Mouse (Mus musculus): ENCODE measurements around the gene Mlec.
"Not testable (repeated sequence)": the region's sequence is repeated elsewhere in the genome, so short reads cannot be mapped to it uniquely, and the experiment has no call there.

Mlec gene

DNA sequence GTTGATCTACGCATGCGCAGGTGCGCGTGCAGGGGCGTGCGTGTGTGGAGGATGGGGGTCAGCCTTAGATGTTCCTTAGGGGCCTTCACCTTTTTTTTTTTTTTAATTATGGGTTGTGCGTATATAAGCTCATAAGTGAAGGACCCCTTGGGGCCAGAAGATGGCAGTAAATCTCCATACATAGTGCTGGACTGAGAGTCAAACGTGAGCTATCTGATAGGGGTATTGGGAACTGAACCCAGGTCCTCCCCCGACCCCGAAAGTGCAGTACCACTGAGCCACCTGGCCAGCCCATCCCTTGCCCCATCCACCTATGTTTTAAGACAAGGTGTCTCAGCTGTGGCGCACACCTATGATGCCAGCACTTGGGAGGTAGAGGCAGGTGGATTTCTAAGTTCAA, 21.6 kb upstream of the Mlec start:
- DNase-seq = no peak

DNA sequence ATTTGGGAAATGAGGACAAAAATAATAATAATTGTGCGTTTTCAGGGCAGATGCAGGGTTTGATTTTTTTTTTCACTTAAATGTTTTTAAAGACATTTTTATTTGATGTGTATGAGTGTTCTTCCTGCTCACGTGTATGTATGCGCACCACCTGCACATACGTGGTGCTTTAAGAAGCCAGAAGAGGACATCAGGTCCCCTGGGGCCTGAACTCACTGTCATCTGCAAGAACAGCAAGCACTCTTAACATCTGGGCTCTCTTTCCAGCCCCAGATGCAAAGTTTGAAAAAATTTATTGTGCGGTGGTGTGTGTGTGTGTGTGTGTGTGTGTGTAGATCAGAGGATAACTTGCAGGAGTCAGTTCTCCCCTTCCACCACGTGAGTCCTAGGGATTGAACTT, 19.9 kb upstream of the Mlec start:
- DNase-seq = no peak

DNA sequence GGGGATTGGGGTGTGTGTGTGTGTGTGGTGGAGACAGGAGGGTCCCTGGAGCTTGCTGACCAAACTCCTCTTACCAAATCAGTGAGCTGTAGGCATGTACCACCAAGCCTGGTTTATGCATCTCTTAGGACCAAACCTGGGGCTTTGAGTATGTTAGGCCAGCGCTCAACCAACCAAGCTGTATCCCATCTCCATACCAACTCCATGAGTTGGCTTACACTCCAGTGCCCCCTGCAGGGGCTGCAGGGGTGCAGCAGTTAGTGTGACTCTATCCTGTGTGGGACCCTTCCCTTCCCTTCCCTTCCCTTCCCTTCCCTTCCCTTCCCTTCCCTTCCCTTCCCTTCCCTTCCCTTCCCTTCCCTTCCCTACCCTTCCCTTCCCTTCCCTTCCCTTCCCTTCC, 16.6 kb upstream of the Mlec start:
- no peak for DNase-seq

DNA sequence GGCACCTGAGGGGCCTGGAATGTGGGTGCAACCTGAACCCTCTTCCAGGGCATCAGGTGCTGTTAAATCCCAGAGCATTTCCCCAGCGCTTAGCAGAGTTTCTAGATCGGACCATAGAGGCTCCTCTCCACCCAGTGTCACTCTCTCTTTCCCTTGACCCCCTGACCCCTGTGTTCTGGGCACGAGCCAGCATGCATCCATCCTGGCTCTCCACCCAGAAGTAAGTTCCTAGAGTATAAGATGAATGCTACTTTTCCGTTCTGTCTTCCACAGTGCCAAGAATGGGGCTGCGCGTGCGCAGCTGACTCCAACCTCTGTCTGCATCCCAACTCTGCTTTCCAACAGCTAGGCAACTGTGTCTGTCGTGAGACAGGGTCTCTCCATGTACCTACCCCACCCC, 12.2 kb upstream of the Mlec start:
- DNase-seq = peak; percentile 66 to 80

DNA sequence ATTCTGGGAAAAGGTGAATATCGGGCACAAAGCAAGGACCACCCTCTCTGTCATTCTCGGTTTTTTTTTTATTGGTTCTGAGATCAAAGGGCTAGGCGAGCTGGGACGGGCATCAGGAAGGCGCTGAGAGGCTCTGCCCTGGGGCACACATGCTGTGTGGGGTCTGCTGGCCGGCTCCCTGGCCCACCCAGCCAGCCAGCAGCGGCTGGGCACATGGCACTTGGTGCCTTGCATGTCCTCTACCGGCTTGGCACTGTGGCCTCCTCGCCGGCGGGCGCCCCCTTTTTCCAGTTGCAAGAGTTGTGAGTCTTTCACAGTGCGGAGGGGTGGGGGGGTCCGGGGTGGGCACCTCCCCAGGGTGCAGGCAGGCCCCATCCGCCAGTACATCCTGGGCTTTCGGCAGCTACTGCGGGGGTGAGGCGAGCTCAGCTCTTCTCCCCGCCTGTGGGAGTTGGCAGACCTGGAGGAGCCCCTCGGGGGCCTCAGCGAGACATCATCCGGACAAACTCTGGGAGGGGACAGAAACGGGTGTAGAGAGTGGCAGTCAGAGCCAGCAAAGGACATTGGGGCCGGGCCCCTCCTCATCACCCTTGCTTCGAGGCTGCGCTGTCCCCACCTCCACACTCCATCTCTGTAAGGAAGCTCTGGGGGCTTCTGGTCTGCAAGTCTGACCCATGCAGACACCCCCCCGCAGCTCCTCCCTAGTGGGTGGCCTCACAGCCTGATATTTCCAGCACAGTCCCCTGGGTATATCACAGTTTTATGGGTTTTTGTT, 10.8 kb upstream of the Mlec start:
- DNase-seq = peak in 1 of 2 experiments; percentile 37

DNA sequence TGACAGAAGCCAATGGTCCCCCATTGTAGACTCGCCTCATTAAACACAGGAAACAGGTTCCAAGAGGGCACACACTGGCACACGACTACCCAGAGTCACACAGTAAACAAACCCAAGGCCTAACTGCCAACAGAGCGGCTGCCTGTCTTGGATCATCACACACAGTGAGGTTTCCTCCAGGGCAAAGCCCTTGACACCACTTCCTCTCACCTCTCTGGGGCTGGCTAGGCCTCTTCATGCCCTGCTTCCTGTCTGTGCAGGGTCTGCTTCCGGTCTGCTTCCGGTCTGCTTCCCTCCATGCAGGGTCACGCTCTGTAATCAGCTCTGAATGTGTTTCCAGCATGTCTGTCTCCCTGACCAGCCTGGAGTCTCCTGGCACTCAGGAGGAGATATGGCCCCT, 9.4 kb upstream of the Mlec start:
- peak in 1 of 2 experiments; percentile 64 for DNase-seq

DNA sequence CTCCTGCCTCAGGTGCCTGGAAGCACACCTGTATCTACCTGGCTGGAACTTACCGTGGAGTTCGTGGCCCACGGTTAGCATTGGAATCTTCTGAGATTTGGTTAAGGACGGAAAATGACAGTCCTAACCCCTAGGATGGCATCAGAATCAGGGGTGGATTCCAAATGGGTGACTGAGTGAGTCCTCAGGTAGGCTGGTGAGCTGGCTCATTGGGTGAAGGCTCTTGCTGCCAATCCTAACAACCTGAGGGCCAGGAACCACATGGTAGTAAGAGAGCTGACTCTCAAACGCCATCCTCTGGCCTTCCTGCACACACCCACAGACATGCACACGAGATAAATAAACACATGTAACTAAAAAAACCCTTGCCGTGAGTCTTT, 8.8 kb upstream of the Mlec start:
- DNase-seq = no peak

DNA sequence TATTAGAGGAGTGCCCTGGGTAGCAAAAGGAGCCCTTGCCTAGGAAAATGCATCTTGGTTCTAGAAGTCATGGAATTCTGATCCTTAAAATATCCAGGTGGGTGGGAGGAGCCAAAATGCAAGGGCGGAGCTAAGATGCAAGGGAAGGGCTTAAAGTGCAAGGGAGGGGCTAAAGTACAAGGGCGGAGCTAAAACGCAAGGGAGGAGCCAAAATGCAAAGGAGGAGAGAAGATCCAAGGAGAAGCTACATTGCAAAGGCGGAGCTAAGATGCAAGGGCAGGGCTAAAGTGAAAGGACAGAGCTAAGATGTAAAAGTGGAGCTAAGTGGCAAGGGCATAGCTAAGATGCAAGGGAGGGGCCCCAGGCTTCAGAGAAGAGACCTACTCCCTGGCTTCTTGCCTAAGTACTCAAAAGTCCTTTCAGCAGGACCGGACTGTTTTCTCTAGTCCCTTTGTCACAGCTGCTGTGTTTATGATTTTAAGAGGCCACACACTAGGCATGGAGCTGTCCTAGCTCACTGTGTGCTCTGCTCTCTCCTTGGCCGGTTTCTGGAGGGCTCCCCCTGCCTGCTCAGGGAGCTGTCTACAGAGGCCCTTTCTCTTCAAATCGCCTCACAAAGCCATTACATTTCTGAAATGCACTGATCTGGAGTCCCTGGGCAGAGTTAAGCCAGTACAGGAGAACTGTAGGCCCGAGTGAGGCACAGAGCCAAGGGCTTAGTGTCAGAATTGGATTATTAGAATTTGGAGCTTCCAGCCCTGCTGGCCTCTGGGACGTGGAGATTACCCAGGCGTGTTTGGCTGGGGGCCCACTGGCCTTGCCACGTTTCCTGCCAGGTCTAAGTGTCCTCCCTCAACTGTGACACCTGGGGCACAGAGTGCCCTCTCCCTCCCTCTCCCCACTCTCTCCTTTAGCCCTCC, 8.2 kb upstream of the Mlec start:
- DNase-seq = peak; percentile 77 to 84

DNA sequence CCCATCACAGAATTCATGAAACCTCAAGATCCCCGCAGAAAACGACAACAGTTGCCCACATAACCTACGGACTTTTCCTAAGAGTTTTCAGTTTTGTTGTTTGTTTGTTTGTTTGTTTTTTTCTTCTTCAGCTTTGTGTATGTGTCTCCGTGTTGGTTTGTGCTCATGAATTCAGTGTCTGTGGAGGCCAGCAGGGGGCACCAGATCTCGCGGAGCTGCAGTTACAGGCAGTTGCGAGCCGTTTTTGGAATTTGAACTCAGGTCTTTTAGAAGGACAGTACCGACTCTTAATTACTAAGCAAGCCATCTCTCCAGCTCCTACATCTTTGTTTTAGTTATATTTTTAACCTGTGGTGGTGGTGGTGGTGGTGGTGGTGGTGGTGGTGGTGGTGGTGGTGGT, 7.4 kb upstream of the Mlec start:
- DNase-seq = peak in 1 of 2 experiments; percentile 54

DNA sequence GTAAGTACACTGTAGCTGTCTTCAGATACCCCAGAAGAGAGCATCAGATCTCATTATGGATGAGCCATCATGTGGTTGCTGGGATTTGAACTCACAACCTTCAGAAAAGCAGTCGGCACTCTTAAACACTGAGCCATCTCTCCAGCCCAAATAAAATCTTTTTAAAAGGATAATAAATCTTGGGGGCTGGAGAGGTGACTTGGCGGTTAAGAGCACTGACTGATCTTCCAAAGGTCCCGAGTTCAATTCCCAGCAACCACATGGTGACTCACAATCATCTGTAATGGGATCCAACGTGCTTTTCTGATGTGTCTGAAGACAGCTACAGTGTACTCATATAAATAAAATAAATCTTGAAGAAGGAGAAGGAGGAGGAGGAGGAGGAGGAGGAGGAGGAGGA, 6.5 kb upstream of the Mlec start:
- not testable (repeated sequence) for DNase-seq

DNA sequence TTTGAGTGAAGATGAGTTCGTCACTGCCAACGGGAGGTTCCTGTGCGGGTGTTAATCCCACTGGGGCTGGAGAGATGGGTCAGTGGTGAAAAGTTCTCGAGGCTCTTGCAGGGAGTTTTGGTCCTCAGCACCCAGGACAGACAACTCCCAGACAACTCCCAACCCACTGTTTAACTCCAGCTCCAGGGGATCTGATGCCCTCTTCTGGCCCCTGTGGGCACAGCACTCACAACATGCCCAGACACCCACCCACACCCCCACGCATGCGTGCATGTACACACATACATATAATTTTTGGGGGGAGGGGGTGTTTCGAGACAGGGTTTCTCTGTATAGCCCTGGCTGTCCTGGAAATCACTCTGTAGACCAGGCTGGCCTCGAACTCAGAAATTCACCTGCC, 5.6 kb upstream of the Mlec start:
- DNase-seq = peak; percentile 79 to 83

DNA sequence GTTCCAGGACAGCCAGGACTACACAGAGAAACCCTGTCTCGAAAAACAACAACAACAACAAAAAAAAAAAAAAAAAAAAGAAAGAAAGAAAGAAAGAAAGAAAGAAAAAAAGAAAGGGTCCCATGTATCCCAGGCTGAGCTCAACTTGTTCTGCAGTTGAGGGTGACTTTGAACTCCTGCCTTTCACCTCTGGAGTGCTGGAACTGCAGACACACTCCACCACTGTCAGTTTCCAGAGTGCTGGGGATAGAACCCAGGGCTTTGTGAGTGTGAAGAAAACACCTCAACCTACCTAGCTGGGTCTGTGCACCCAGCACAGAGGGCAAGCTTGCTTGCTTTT, 3.9 kb upstream of the Mlec start:
- DNase-seq = not testable (repeated sequence)

DNA sequence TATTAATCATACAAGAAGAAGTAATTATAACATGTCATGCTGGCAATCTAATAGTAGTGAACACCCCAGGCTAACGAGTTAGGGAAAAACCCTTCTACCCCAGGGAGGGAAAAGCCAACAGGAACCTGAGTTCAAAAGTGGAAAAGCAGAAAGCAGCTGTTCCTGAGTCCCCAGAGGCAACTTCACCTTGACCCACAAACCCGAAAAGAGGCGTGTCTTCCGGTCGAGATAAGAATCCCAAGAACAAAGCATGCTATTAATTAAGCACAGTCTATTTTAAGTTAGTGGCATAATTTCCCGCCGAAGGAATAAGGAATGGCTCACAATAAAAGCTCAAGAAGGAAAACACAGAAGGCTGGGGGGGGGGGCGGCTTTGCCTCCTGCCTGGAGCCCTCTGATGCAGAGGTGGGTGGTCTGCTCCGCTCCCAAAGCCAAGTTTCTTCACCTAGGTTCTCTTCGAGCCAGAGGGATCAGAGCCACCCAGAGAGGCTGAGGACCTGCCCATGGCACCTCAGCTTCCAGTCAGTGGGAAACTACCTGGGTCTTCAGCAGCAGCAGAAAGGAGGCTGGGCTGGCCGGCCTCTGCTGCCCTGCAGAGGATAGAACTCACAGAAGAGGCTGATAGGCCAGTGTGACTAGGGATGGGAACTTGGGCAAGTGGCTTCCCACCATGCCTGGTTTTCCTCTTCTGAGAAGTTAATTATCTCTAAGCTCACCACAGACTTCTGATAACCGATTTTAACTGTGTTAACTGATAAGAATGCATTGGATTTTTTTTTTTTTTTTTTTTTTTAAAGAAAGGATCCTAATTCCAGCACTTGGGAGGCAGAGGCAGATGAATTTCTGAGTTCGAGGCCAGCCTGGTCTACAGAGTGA, 3.3 kb upstream of the Mlec start:
- DNase-seq = peak; percentile 47

DNA sequence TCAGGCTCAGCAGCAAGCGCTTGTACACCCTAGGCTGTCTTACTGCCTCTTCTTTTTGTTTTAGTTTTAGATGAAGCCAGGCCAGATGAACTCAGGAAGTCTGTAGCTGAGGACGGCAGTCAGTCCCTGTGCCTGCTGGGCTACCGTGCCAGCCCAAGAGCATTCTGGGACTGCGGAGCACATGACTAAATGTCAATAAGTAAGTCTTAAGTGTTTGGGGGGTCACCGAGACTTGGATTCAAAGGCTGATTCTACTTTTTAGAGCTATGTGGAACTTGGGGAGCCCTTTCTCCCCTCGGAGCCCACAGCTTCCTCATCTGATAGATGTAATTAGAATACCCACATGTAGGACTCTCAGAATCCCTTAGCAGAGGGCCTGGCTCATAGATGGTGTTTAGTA, 2.7 kb upstream of the Mlec start:
- DNase-seq = no peak

DNA sequence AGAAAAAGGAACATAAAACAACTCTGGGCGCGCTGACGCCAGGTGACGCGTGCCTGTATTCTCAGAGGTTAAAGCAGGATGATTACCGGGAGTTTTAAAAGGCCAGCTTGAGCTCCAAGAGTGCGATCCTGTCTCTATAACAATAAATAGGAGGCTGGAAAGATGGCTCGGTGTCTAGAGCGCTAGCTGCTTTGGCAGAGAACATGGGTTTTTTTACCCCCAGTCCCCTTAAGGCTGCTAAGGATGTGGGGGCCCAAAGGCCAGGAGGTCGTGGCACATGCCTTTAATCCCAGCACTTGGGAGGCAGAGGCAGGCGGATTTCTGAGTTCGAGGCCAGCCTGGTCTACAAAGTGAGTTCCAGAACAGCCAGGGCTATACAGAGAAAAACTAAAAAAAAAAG, 1.2 kb upstream of the Mlec start:
- DNase-seq = no peak

DNA sequence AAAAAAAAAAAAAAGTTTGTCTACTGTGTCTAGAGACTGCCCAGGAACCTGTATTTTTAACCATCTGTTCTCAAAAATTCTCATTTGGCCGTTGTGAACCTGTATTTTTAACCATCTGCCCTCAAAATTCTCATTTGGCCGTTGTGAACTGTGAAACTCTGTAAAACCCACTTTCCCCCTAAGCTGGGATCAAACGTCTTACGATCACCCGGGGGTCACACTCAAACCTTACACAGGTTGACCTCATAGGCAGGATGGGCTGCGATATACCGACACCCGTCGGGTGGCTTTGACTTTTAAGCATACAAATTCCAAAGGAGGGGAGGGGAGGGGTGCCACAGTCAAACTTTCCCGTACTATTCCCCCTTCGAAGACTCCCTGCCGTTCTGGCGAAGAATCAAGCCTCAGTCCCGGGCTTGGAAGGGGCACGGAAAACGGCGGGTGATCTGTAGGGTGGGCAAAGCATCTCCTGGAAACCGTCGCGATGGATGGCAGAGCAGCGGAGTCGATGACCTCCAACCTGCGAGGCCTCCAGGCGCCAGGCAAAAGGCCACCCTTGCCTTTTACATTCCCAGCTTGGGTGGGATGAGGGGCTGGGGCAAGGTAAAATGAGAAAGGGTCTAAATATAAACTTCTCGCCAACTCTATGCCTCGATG, 918 bp downstream of the Mlec start:
- peak in 1 of 2 experiments; percentile 56 for DNase-seq

DNA sequence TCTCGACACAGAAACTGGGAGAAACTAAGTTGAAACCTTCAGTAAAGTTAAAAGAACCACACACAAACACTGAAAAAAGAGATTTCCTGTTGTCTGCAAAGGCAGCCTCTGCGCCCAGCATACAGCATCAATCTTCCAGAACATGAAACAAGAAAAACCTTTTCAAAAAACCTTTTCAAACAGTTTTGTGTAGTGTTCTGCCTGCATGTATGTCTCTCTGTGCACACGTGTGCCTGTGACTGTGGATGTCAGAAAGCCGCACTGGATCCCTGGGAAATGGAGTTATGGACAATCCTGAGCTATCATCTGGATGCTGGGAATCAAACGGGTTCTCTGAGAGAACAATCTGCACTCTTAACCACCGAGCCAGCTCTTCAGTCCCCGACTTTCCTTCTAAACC, 1.6 kb downstream of the Mlec start:
- peak in 1 of 2 experiments; percentile 21 for DNase-seq

DNA sequence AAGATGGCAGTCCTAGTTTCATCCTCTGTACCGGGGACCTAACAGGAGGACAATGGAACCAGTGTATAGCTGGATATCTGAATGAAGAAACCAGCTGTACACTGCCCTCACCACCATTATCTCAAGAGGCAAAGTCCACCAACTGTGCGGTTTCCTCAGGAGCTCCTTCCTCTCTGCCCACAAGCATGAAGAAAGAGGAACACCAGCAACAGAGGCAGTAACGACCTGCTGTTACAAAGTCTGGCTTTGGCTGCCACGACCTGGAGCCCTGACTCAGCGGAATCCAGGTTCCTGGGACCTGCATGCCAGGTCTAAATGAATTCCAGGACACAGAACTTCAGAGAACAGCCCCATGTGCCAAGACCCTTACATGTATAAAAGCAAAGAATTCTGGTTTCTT, 2.1 kb downstream of the Mlec start:
- DNase-seq = peak; percentile 82 to 91

DNA sequence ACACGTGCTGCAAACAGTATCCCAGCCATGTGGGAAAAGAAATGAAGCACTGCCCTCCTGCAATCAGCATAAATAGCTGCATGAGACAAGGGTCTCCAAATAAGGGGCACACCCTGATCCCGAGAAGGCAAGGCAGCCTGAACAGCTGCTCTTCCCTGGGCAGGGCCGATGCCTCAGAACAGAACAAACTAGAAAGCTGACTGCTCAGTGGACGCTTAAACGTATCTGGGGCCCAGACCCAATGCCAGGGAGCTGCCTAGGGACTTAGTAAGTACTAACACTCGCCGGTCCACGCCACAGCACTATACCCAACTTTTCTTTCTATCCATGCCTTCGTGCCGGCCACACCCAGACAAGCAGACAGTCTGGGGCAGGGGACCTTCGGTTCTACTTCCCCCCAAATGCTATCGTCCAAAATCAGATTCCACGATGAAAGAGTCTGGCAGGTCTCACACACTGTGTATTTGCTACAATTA, 2.8 kb downstream of the Mlec start:
- DNase-seq = peak in 1 of 2 experiments; percentile 37

DNA sequence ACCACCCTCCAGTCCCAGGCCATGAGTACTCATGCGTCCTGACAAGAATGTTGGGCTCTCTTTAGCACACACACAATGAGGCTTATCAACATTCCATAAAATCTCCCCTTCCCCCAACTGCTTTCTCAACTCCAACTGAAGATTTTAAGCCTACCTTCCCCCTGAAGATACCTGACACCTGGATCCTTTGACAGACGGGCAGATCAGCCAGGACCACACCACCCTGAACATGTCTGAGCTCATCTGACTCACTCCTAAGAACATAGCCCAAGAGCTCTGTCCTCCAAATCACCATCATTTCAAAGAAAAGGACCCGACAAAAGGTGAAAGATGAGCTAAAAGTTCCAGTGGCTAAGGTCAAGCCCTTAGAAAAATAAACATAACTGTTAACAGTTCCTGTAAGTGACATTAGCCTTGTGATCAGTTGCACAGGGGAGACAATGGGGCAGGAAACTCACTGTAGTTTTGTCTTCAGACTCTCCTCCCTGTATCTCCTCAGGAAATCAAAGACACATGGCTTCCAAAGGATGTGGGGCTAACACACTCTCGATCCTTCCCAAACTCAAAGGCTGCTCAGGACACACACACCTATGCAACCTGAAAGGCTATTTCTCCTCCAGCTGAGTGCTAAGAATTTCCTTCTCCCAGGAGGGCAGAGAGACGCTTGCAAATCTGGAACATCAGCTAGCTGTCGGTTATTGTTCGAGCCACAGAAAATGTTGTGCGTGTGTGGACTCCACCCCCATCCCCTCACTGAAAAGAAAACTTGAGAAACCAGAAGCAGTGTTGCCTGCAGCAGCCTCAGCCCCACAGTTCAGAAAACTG, 5.6 kb downstream of the Mlec start:
- DNase-seq = peak in 1 of 2 experiments; percentile 27

DNA sequence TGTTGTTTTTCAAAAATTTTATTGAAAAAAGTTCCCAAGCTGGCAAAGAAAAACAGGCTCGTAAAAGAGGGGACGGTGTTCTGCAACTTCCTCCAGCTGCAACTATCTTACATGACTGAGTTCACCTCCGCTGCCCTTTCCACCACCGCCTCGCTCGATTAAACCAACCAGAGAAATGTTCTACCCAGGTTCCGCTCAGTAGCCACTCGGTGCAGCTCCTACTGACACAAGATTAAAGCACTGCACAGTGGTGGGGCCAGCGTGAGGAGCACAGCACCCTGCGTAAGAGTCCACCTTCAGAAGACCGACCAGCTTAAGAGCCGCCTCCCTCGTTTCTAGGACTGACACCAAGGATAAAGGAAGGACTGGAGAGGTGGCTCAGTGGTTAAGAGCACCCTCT, 6.5 kb downstream of the Mlec start:
- DNase-seq = peak; percentile 70 to 90

Data from kidney, postnatal 25 days (tissue).